Mouse (Mus musculus) large intestine, adult 2 months (tissue): ENCODE results near the gene Rora. TPM values are rescaled to one million over a fixed set of nuclear protein-coding genes. Genes with fewer than 3 reads are reported as not detected.

Experiments
- DNase-seq: peaks from one replicate; pipeline ENCODE4 v3.0.0-alpha.2; 2012; ENCODE audit warnings: low read depth, low spot score
- WGBS: fragments of 180-500 bp; shearing (Covaris S2); methylation state at CpG from one replicate; pipeline ENCODE4 v1.1.7; 2018; 5-methylcytosine and 5-hydroxymethylcytosine counted together
- polyA plus RNA-seq: library from polyadenylated mRNA; depleted of rRNA; stranded (reverse); fragments of >200 nt; gene quantifications from 2 replicates; pipeline ENCODE4 v1.2.3, GENCODE M21; 2012

The Rora gene
- polyA plus RNA-seq, 1 experiment, result 0.92 TPM

DNA sequence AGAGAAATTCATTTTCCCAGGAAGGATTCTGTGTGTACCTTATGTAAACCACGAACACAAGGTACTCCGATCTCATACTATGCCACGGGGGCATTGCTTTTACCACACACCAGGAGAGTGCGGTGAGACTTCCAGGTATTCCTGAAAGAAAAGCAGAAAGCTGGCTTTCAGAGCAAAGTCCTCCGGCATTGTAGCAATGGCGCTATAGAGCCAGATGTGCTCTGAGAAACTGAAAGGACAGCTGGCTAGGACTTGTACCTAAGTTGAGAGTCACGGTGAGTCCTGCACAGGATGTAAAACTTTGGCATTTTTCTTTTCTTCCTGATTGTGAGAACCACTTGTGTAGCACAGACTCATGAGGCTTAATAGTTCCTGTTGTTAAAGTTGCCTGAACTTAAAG is 728.2 kb downstream of the Rora start:
- no peak for DNase-seq
- 24% methylated on average over 7 of the region's 7 CpGs for WGBS

DNA sequence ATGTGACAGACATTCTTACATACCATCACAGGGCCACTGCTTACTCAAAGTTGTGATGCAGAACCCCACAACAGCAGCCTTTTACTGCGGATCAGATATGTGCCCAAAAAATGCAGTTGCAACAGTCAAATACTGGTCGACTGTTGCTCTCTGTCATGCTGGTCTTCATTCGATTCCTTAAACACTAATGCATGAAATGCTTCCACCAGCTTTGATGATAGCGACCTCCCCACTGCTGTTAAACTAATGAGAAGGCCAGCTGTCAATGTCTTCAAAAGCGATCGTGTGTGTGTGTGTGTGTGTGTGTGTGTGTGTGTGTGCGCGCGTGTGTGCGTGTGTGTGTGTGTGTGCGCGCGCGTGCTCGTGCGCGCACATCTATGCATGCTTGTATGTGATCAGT is 730.9 kb downstream of the Rora start:
- WGBS, result 89% methylated on average over 17 of the region's 17 CpGs
- DNase-seq, result no peak

DNA sequence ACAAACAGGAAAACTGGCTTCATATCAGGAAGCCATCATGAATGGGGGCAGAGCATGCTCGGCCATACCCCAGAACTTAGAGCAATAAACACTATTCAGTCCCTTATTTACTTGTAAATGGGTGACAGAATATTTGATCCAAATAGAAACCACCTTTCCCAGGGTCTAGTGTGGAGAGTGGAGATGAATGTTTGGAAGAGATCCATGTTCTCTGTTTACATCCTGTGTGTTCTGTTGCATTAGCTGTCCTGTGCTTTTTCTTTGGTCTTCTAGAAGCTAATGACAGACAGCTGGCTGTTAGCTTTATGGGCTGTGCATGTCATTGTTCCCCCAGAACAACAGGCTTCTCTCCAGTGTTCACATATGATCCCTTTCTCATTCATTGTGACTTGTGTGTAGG is 731.3 kb downstream of the Rora start:
- no peak for DNase-seq
- 59% methylated on average over 1 of the region's 1 CpGs for WGBS

DNA sequence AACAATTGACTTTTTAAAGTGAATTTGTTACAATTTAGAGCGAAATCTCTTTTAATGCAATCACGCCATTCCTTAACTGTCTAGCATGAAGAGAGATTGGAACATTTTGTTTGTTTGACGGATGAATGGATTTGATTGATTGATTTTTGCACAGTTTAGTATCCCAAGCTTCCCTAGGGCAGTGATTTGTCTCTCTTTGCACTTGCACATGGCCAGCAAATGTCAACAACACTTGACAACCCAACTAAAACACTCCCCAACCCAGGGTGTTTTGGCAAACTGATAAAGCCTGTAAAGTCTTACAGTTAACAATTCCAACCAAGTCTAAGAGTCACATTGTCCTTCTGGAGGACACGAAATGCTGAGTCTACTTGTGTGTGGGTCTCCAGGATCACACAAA is 733.7 kb downstream of the Rora start:
- no peak for DNase-seq
- 84% methylated on average over 4 of the region's 4 CpGs for WGBS

DNA sequence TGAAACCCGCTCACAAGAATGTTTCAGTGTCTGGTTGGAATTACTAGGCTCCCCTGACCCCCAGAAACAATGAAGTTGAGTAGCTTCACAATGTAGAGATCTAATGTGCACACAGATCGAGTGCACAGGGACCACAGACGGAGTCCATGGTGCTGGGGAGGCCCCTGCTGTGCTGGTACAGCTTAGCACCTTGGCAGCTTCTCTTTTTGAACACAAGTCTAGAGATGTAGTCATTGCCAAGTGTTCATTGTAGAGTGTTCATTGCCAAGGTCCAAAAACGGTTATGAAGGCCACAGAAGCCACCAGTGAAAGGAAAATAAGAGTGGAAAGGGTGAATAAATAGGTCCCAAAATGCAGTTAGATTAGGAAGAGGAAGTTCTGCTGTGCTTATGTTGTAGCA is 737.0 kb downstream of the Rora start:
- WGBS, result 76% methylated on average over 4 of the region's 4 CpGs
- DNase-seq, result no peak

DNA sequence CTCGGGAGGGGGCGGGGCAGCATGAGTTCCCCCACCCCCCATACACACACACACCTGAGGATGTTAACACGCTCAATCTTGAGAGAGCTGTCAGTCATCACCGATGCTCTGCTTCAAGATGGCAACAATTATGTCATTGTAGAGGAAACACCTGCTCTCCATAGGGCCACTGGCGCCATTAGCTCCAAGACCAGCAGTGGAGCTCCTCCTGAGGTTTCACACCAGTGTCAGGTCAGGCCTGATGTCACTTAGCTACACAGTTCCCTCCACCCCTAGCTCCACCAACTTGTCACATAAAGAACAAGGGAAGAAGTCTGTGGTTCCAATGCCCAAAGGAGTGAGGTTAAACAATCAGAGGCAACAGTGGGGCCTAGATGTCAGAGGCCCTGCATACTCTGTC is 740.6 kb downstream of the Rora start:
- WGBS, result 71% methylated on average over 5 of the region's 5 CpGs
- DNase-seq, result no peak

DNA sequence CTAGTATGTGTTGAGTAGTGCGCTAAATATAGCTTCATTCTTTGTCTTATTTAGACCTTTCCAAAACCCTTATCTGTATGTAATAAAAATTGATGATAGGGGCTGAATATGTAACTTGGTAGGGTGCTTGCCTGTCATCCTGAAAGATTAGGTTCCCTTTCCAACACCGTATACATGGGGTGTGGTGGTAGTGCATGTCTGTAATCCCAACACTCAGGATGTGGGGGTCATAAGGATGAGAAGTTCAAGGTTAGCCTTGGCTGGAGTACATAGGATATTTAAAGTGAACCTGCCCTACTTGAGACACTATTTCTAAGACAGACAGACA is 743.8 kb downstream of the Rora start:
- no peak for DNase-seq
- WGBS, result 27% methylated on average over 2 of the region's 2 CpGs

DNA sequence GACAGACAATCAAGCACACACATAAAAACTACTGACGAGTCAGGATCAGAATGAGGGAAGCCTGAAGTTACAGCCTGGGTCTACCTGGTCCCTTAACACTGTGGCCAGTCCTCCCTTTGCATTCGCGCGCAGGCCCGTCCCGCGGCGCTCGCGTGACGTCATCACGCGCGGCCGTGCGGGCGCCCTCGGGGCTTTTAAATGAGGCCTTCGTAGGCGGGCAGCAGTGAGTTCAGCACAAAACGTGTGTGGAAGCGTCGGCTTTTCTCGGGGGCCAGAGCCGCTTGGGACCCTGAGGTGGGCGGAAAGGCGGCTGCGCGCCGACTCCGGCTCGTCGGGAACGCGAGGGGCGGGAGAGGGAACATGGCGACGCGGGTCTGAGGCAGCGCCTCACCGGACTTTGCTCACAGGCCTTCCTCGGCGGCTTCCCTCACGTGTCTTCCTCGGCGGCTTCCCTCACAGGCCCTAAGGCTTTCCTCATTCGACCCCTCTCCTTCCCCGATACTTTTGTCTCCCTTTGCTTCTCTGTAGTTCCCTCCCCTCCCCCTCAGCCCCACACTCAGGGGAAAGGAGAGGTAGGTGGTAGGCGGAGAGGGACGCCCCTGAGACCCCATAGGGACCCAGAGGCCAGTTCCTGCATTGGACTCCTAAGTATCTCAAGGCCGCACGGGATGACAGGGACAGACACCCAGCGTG is 744.3 kb downstream of the Rora start, which contains the start of gene Ice2:
Ice2 (plus strand) TSS at position 147 of the 693 bp plus-strand sequence.
- WGBS, result under 1% methylated on average over 53 of the region's 53 CpGs
- peak; percentile 55 for DNase-seq

DNA sequence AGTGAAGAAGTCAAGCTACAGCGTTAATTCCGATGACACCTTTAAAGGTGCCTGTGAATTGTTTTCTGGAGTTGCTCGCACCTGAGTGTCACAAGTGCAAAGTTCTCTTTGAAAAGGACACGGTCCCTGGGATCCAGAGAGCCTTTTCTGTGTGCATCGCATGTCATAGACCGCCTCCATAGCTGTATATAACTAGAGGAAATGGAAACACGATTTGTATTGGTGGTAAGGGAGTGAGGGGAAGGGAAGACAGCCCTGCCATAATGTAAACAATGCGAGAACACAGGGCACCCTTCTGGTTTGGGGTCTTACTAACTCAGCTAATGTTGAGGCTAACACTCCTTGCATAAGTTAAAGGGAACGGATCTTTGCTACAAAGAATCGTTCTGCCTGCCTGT is 744.9 kb downstream of the Rora start:
- no peak for DNase-seq
- 5% methylated on average over 10 of the region's 10 CpGs for WGBS

DNA sequence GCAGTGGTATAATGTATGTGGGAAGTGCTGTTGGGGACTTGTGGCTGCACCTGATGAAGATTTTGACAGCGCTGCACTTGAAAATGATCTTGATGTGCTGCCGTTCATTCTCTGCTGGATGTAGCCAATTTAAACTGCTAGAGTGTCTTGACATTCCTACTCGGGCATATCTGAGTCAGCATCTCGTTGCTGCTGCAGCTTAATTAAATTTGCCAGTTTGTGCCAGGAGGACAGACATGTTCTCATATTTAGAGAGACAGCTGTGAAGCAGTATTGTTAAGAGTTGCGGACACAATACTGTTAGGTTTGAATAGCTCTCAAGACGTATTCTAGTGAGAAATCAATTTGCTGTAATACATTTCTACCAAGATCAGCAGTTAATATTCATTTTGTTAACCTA is 751.1 kb downstream of the Rora start:
- 86% methylated on average over 6 of the region's 6 CpGs for WGBS
- no peak for DNase-seq

DNA sequence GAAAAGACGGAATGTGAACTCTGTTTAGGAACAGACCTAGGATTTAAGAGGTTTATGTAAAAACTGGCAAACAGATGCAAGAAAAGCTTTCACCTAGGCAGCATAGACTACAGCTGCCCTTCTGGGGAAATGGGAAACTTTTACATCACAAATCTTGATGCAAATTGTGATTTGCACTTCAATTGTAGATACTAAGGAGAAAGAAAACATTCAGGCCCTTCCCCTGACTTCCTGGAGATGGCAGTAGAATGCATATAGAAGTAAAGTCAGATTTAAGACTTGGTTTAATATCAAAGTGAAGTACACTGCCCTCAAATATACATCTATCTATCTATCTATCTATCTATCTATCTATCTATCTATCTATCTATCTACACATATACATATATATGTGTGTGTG is 765.9 kb downstream of the Rora start:
- no peak for DNase-seq
- 100% methylated on average over 1 of the region's 1 CpGs for WGBS

DNA sequence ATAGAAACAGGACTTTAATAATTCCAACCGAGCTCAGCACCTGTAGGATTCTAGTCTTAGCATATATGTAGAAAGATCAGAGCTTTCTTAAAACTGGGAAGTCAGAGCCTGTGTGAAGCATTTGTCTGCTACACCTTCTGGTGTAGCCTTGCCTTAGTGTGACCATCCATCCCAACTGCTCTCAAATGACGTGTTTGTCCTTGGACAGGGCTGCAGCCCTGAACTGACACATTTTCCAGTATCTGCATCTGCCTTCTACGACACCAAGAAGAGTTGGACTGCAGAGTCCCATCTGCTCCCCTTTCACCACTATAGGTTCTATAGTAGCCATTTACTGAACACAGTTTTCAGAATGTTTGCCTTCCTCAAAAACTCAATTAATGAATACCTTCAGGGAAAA is 776.9 kb downstream of the Rora start:
- no peak for DNase-seq
- WGBS, result 89% methylated on average over 3 of the region's 3 CpGs

DNA sequence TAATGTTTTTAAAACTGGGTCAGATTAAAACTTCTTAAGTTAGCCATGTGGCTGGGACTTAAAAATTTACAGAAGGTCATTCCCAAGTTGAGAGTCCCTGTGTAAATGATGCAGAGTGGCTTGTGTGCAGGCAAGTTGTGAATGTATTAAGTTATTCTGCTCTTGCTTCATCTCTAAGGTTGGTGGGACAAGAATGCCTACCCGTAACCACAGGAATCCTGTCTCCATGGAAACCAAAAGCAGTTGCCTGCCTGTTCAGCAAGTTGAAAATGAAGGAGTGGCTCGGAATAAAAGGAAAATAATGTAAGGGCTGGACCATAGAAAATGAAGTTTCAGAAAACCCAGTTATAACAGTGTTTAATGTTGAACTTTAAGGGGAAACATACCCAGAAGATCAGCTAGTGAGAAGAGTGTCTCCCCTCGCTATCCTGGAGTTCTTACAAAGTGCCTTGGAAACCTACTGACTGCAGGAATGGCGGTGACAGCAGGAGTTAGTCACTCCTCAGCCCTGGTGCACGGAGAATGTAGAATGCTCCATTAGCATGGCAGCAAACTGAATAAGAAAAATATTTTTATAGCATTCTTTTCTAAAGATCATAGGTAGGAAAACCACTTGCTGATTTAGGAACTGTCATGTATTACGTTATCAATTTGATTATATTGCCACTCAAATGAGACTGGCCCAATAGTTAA is 778.4 kb downstream of the Rora start:
- WGBS, result 80% methylated on average over 6 of the region's 6 CpGs
- no peak for DNase-seq

DNA sequence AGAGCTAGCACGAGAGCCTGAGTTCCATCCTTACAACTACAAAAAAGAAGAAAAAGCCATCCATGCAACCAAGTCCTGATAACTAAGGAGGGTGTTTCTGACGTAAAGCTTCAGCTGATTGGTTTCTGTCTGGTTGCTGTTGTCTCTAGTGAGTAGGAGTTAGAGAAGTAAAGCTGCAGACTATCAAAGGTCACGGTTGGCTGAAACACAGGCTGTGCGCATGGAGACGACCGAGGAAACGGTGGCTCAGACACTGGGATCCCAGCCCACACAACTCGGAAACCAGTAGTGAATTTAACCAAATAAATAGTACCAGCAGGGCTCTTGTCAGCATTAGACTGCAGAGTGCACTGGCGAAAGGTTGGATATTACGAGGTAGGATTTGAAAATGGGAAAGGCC is 781.6 kb downstream of the Rora start:
- 49% methylated on average over 10 of the region's 10 CpGs for WGBS
- no peak for DNase-seq

DNA sequence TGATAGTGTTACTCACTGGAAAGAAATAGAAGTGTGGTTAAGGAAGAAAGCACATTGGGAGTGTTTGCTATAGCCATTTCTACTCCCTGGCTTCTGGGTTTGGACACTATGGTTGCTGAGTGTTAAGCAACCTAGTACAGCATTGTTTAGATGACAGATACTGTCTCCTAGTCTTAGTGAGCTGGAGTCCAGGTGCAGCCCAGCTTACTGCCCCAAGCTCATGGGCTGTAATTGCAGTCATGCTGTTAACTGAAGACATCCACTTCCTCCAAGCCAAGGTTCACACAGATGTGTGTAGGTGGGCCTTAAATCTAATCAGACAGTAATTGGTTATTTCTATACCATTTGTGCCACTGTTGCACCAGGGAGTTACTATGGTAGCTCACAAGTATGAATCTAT is 782.1 kb downstream of the Rora start:
- DNase-seq, result no peak
